Mouse (Mus musculus) right cerebral cortex, postnatal 36 days (tissue): ENCODE results near the gene Sept11.

ENCODE experiments used
- DNase-seq, 2 experiments: peaks; one replicate each; pipeline ENCODE4 v3.0.0; 2022; ENCODE audit warnings: low spot score in 2 of 2, mixed read lengths in 1 of 2

Gene Sept11

GRCm38 (mm10) chr5:93171420-93171819 lies 78.2 kb downstream of the Sept11 start:
- no peak for DNase-seq

- DNase-seq: no peak
Observed at GRCm38 (mm10) chr5:93172536-93172935, 79.3 kb downstream of the Sept11 start.

- DNase-seq: no peak
Observed at GRCm38 (mm10) chr5:93174675-93175074, 81.4 kb downstream of the Sept11 start.

- DNase-seq: no peak
Observed at GRCm38 (mm10) chr5:93178616-93179015, 85.4 kb downstream of the Sept11 start.

- DNase-seq: no peak
Observed at GRCm38 (mm10) chr5:93180252-93180651, 87.0 kb downstream of the Sept11 start.

- no peak for DNase-seq
Observed at GRCm38 (mm10) chr5:93183311-93183710, 90.1 kb downstream of the Sept11 start.

- no peak for DNase-seq
Observed at GRCm38 (mm10) chr5:93184548-93184947, 91.3 kb downstream of the Sept11 start.

- no peak for DNase-seq
Observed at GRCm38 (mm10) chr5:93189607-93190006, 96.4 kb downstream of the Sept11 start.

- no peak for DNase-seq
Observed at GRCm38 (mm10) chr5:93190428-93190827, 97.2 kb downstream of the Sept11 start.

- no peak for DNase-seq
Observed at GRCm38 (mm10) chr5:93198232-93198631, 105.0 kb downstream of the Sept11 start.

- DNase-seq: no peak
Observed at GRCm38 (mm10) chr5:93201181-93201580, 107.9 kb downstream of the Sept11 start.

GRCm38 (mm10) chr5:93205371-93206108 lies 112.3 kb downstream of the Sept11 start:
- DNase-seq: peak; percentile 28 to 29

- peak; percentile 90 to 93 for DNase-seq
Observed at GRCm38 (mm10) chr5:93206109-93207005, 113.1 kb downstream of the Sept11 start, which contains the start of the genes Ccni and 2010109A12Rik. Gene Ccni, minus strand, starts transcription at chr5:93206495. Gene 2010109A12Rik, plus strand, starts transcription at chr5:93206518.

GRCm38 (mm10) chr5:93207006-93207348 lies 113.7 kb downstream of the Sept11 start:
- DNase-seq: peak; percentile 14 to 25

- DNase-seq: no peak
Observed at GRCm38 (mm10) chr5:93207555-93207954, 114.3 kb downstream of the Sept11 start.

- DNase-seq: no peak
Observed at GRCm38 (mm10) chr5:93218375-93218774, 125.1 kb downstream of the Sept11 start.

GRCm38 (mm10) chr5:93221661-93222060 lies 128.4 kb downstream of the Sept11 start:
- DNase-seq: no peak

- DNase-seq: no peak
Observed at GRCm38 (mm10) chr5:93224549-93224948, 131.3 kb downstream of the Sept11 start.
